Mouse (Mus musculus): ENCODE results near the gene Fam120b.

DNA sequence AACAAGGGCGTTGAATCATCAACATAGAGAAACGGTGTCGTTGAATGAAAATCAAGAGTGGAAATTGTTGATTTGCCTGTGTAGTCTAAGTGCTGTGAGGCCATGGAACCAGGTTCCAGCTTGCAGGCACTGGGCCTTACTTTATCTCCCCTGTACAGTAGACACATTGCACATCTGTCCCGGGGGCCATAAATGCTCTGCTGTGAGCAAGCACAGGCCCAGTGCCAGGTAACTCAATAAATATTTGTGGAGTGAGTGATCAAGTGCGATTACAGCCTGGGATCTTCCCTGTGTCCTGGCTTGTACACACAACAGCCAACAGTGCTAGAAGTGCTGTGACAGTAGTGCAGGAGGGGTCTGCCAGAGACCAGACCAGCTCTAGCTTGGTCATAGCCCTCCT, 39.5 kb upstream of the Fam120b start:
- no peak for TF ChIP-seq CTCF (IDR thresholded peaks at IDR 0.05; ENCODE audit: extremely low read depth, insufficient read depth, insufficient read length, insufficient replicate concordance)
- no peak for TF ChIP-seq POLR2A (IDR thresholded peaks at IDR 0.05; ENCODE audit: low read depth, low read length)

All from spleen, adult 2 months (tissue).